Mouse (Mus musculus): Measurements from ENCODE around the gene Col1a2.

- TF ChIP-seq CTCF (IDR thresholded peaks at IDR 0.05; ENCODE audit: insufficient read depth, low read depth, low read length) (no peak), POLR2A (IDR thresholded peaks at IDR 0.05; ENCODE audit: insufficient read depth, low read depth, low read length) (no peak)
Measured at GRCm38 (mm10) chr6:4493666-4494065, 10.9 kb upstream of the Col1a2 start.
